Mouse (Mus musculus): Measurements from ENCODE around the gene Mfap3. TPM values are rescaled to one million over a fixed set of nuclear protein-coding genes. Genes with fewer than 3 reads are reported as not detected.
"Not testable (repeated sequence)": the region's sequence is repeated elsewhere in the genome, so short reads cannot be mapped to it uniquely, and the experiment has no call there.

The Mfap3 gene
- total RNA-seq, 2 experiments from 2014 or later, result 26.8 to 34.9 TPM

- DNase-seq (ENCODE audit: low spot score in 2 of 2), result no peak
- peak; percentile 26 for TF ChIP-seq CTCF (conservative IDR thresholded peaks at IDR 0.05)
- no peak overlapping the region for H3K4me3 ChIP-seq
- H3K27ac ChIP-seq, result no peak overlapping the region
These were observed 21.5 kb downstream of the Mfap3 start for GRCm38 (mm10) chr11:57539841-57540418.

GRCm38 (mm10) chr11:57540681-57541080 is 22.2 kb downstream of the Mfap3 start:
- Histone ChIP-seq H3K4me3 (no peak overlapping the region), H3K27ac (no peak overlapping the region)
- no peak for DNase-seq (ENCODE audit: low spot score in 2 of 2)
- TF ChIP-seq CTCF (conservative IDR thresholded peaks at IDR 0.05), result no peak

GRCm38 (mm10) chr11:57548618-57549550 is 30.4 kb downstream of the Mfap3 start:
- DNase-seq (ENCODE audit: low spot score in 2 of 2), result peak; percentile 67 to 87
- H3K27ac ChIP-seq, result no peak overlapping the region
- H3K4me3 ChIP-seq, result peak overlapping the region; percentile 0; the same call in 1 of the 2 replicates
- peak; percentile 99 for TF ChIP-seq CTCF (conservative IDR thresholded peaks at IDR 0.05)

GRCm38 (mm10) chr11:57550230-57550629 is 31.8 kb downstream of the Mfap3 start:
- no peak for DNase-seq (ENCODE audit: low spot score in 2 of 2)
- no peak overlapping the region for H3K27ac ChIP-seq
- no peak overlapping the region for H3K4me3 ChIP-seq
- peak; percentile 52 for TF ChIP-seq CTCF (conservative IDR thresholded peaks at IDR 0.05)

- DNase-seq (ENCODE audit: low spot score in 2 of 2), result no peak
- Histone ChIP-seq H3K4me3 (no peak overlapping the region), H3K27ac (no peak overlapping the region)
- TF ChIP-seq CTCF (conservative IDR thresholded peaks at IDR 0.05), result no peak
These were observed 32.6 kb downstream of the Mfap3 start for GRCm38 (mm10) chr11:57551016-57551415.

- no peak for DNase-seq (ENCODE audit: low spot score in 2 of 2)
- H3K27ac ChIP-seq, result no peak overlapping the region
- no peak overlapping the region for H3K4me3 ChIP-seq
- TF ChIP-seq CTCF (conservative IDR thresholded peaks at IDR 0.05), result no peak
These were observed 34.7 kb downstream of the Mfap3 start for GRCm38 (mm10) chr11:57553015-57553780.

GRCm38 (mm10) chr11:57557936-57558335 is 39.5 kb downstream of the Mfap3 start:
- not testable (repeated sequence) for H3K27ac ChIP-seq; H3K4me3 ChIP-seq; DNase-seq (ENCODE audit: low spot score in 2 of 2)

- no peak for TF ChIP-seq CTCF (conservative IDR thresholded peaks at IDR 0.05)
- Histone ChIP-seq H3K4me3 (no peak overlapping the region), H3K27ac (no peak overlapping the region)
- no peak for DNase-seq (ENCODE audit: low spot score in 2 of 2)
These were observed 46.1 kb downstream of the Mfap3 start for GRCm38 (mm10) chr11:57564564-57564963.

- no peak overlapping the region for H3K4me3 ChIP-seq
- DNase-seq (ENCODE audit: low spot score in 2 of 2), result no peak
- no peak for TF ChIP-seq CTCF (conservative IDR thresholded peaks at IDR 0.05)
- no peak overlapping the region for H3K27ac ChIP-seq
These were observed 47.9 kb downstream of the Mfap3 start for GRCm38 (mm10) chr11:57566091-57567035.

- DNase-seq (ENCODE audit: low spot score in 2 of 2), result no peak
- TF ChIP-seq CTCF (conservative IDR thresholded peaks at IDR 0.05), result no peak
- Histone ChIP-seq H3K4me3 (no peak overlapping the region), H3K27ac (no peak overlapping the region)
These were observed 50.6 kb downstream of the Mfap3 start for GRCm38 (mm10) chr11:57568950-57569490.

- TF ChIP-seq CTCF (conservative IDR thresholded peaks at IDR 0.05), result no peak
- Histone ChIP-seq H3K27ac (no peak overlapping the region), H3K4me3 (no peak overlapping the region)
- no peak for DNase-seq (ENCODE audit: low spot score in 2 of 2)
These were observed 52.6 kb downstream of the Mfap3 start for GRCm38 (mm10) chr11:57571035-57571434.
